Mouse (Mus musculus): ENCODE results near the gene Zfpm1.
A peak's percentile ranks its signal among the peaks of the same experiment; 100 is the strongest.
"Not testable (repeated sequence)": the region's sequence is repeated elsewhere in the genome, so short reads cannot be mapped to it uniquely, and the experiment has no call there.

The Zfpm1 gene

DNA sequence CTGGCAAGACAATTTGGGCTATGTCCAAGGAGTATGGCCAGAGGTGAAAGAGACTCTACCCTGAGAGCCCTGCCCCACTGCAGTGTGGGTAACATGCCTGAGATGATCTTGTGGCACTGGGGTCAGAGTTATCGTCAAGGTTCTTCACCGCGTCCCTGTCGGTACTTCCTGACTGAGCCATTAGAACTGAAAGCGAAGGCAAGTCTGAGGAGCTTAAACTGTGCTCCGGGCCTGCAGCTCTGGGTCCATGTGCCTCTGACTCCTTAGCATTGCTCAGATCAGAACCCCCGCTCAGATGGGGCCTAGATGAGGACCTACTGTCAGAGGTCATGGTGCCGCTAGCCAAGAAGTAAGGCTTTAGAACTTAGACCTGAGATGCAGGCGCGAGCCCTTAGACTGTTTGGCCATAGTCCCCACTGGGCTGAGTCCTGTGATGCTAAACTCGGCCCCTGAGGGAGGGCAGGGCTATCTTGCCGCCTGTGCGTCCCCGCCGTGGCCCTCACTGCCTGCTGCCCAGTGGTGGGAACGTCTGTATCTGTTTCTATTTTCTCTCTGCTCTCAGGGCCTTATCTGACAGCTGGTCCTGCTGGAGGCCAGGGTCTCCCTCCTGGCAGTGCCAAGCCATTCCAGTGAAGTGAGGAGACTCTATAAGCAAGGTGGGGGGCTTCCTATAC lies 17.8 kb downstream of the Zfpm1 start:
- DNase-seq (ENCODE audit: low read depth) = no peak

DNA sequence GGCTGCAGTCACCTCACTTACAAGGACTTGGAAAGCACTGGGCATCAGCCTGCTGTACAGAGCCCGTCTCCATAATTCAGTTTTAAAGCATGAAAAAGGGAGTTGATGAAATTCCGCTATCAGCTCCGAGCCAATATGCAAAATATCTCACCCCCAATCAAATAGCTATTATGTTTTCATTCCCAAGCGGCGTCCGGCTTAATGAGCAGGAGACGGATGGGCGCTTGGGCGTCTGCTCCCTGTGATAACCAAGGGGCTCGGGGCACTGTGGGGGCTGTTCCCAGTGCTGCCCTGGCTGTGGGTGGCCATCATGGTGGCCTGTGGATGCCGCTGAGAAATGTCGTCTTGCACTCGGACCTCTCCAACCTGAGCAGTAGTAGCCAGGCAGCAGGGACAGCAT lies 19.1 kb downstream of the Zfpm1 start:
- no peak for DNase-seq (ENCODE audit: low read depth)

DNA sequence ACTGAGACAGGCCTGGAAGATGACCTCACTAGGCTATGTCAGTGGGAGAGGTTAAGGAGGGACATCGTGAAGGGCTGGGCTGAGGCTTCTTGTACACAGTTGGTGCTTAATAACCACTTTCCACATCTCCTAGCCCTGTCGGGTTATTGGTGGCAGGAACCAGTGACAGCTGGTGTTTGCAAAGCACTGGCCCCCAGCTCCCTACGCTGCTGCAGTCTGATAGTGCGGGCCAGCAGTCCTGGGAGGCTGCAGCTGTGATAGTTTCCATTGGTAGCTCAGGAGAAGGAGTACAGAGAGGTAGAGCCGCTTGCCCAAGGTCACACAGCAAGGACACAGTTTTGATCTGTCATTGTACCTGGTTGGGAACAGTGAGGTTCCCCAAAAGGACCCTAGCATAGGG lies 19.9 kb downstream of the Zfpm1 start:
- DNase-seq (ENCODE audit: low read depth) = no peak

DNA sequence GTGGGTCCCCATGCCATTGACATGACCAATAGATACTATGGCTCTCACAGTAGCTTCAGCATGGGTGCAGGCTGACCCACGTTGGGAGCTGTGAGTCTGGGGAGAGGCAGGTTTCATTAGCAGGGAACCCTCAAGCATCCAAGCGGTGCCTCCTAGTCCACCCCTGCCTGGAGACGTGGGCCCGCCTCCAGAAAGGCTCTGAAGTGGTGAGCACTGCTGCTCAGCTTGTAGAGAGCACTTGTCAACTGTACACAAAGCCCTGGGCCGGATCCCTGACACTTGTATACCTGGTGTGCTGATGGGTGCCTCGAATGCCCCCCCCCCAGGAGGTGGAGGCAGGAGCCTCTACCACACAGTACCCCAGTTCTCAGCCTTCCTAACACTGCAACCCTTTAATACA lies 21.5 kb downstream of the Zfpm1 start:
- no peak for DNase-seq (ENCODE audit: low read depth)

DNA sequence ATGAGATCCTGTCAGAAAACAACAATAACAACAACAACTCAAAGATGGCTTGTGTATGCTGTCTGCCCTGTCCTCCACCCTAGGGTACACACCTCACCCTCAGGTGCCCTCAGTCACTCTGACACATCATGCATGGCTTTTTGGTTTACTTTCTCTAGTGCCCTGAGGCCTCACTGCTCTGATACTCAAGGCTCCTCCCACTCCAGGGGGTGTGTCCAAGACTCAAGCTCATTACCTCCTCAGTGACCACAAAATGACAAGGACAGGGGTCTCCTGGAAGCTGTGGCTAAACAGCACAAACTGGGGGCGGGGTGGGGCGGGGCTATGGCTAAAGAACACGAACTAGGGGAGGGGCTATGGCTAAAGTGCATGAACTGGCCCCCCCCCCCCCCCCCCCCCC lies 22.1 kb downstream of the Zfpm1 start:
- DNase-seq (ENCODE audit: low read depth) = peak; percentile 78

DNA sequence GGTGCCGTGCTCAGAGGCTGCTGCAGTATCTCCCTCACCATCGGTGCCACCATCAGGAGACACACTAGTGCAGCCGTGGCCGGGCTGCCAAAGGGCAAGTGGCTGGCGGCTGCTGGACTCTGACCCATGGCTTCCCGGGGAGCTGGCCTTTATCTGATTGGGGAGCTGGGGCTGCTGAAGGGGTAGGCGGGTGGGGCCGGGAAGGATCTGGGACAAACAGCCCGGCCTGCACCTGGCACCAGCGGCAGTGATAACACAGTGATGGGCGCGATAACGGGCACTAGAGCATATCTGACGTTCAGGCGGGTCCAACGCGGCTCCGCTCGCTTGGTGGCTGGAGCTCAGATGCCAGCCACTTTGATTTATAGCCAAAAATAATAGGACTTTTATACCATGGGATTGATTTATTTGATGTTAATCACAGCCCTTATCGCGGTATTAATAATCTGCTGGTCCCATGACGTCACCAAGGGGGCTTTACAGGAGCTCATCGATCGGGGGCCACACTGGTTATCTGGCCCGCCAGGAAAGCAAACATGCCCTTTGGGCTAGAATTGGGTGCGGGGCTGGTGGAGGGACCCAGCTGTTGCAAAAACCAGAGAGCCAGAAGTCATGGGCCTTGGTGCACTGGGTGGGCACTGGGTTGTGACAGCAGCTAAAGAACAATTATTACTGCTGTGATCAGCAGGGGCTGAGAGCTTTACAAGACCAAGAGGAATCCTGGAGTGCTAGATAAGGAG lies 24.9 kb downstream of the Zfpm1 start:
- no peak for DNase-seq (ENCODE audit: low read depth)

DNA sequence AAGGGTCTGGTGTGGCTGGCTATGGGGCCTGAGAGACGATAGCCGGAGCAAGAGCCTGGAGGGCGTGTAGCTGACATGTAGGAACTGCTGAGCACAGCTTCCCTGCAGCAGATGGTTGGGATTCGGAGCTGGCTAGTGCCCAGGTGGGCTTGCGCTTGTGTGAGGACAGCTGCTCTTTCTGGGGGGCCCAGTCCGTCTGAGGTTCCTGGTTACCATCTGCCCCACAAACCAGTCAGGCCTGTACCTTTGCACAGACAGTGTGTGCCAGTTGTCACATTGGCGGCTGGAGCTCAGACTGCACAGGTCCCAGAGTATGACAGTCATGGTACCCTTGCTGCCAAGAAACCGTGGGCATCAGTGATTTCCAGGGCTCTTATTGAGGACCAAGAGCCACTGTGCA lies 25.9 kb downstream of the Zfpm1 start:
- DNase-seq (ENCODE audit: low read depth) = no peak

DNA sequence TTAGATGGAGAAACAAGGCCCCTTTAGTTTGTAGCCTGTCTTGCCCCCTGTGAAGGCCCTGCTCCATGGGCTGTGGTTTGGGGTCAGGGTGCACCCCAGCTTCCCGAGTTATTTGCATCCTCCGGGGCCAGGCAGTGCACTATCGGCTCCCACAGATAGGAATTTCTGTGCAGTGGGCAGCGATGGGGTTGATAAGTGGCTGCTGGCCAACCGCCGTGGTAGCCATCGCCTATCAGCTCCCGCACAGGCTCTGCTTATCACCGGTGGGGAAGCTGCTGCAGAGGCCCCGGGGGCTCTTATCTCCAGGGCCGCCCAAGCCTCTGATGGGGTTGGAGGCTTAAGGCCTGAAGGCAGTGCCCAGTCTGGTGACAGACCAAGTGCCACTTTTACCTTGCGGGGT lies 27.3 kb downstream of the Zfpm1 start:
- no peak for DNase-seq (ENCODE audit: low read depth)

DNA sequence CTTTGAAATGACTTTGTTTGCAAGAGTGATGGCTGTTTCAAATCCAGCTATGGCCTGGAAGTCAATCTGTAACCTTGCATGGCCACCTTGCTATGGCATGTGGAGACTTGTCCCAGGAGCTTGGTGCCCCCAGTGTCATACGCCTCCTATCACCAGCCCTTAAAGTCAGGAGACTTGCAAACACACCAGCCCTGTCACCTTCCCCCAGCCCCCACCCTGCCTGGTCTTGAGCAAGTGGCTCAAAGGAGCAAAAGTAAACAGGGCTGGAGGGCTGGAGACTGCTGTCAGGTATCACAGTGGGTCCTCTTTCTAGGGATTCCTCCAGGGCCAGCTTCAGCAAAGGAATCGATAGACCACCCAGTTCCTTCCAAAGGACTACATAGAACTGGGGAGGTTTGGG lies 29.2 kb downstream of the Zfpm1 start:
- DNase-seq (ENCODE audit: low read depth) = no peak

DNA sequence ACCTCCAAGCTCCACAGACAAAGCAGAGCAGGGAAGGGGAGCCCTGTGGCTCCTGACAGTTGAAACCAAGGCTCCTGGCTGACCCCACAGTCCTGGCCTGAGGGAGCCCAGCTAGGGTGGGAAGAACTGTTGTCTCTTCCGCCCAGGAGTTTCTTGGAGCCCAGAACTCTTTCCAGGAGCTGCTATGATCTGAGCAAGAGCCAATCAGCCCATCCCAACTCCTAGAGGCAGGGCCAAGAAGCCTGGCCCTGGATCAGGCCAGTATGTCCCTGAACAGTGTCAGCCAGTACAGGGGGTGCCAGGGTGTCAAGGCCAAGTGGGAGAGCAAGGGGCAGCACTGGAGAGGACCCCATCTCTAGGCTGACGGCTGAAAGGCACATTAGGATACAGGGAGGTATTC lies 30.6 kb downstream of the Zfpm1 start:
- DNase-seq (ENCODE audit: low read depth) = no peak

DNA sequence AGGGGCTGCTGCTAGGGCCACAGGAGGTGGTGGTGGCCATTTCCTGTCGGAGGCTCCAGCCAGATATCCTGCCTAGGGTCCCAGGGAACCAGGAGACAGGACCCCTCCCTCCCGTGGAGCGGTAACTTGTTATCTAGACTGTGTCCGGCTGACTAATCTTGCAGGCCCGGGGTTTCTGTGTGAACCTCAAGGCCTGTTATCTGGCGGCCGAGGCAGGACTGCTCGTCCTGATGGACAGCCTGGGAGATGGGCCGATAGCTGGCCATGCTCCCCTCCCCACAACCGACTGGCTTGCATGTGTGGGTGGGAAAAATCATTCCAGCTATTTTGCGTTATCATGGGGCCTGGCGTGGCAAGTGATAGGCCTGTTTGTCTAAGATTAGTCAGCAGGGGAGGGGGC lies 31.4 kb downstream of the Zfpm1 start:
- DNase-seq (ENCODE audit: low read depth) = no peak

DNA sequence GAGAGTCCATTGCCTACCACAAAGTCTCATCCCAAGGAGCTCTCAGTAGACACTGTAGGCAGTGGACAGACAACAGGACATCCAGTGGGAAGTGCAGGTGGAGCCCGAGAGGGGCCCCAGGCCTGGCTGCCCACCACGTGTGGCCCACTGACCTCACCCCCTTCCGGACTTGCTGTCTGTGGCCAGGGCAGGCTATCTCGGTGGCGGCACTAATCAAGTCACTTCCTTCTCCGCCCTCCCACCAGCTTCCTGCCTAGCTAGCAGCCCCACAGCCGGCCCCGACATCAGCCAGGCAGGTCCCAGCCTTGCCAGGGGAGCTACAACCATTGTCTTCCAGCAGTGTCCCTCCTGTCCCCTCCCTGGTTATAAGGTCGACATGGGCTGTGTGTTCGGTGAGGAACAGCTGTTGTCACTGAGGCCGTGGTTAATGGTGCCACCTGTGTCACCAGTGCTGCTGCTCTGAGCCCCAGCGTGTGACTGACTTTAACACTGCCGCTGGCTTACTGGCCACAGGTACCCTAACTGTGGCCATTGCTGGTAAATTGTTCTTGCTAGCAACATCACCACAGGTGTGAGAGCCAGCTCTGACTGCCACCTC lies 33.1 kb downstream of the Zfpm1 start:
- no peak for DNase-seq (ENCODE audit: low read depth)

DNA sequence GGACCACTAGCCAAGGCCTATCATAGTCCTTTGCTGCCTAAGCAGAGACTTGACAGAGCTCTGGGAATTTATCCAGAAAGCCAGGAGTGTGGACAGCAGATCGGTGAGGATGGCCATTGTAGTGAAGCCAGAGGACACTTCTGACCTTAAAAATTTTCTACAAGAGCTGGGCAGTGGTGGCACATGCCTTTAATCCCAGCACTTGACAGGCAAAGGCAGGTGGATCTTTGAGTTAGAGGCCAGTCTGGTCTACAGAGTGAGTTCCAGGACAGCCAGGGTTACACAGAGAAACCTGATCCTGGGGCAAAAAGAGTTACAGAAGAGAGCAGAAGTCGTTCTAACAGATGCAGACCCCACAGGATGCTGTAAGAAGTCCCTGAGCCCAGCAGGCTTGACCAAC lies 34.5 kb downstream of the Zfpm1 start:
- no peak for DNase-seq (ENCODE audit: low read depth)

DNA sequence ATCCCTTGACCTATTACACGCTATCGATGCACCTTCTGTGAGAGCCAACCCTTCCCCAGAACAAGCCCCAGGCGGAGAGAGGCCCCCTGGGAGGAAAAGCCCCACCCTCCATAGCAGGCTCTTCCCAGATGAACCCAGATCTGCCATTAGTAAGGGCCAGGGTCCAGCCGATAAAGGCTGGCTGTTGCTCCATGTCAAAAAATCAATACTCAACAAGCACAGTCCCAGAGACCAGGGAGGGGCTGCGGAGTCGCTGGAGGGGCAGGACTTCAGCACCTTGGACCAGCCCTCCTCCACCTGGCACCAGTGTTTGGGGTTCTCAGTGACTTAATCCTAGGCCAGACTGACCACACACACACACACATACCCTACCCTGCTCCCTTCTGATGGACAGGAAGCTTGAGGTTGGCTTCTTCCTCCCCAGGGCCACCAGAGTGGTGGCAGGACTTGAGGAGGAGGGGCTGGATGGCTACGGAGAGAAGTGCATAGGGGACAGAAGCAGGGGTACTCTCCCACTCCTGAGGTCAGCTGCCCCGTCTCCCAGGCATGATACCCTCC lies 36.1 kb downstream of the Zfpm1 start:
- DNase-seq (ENCODE audit: low read depth) = no peak

DNA sequence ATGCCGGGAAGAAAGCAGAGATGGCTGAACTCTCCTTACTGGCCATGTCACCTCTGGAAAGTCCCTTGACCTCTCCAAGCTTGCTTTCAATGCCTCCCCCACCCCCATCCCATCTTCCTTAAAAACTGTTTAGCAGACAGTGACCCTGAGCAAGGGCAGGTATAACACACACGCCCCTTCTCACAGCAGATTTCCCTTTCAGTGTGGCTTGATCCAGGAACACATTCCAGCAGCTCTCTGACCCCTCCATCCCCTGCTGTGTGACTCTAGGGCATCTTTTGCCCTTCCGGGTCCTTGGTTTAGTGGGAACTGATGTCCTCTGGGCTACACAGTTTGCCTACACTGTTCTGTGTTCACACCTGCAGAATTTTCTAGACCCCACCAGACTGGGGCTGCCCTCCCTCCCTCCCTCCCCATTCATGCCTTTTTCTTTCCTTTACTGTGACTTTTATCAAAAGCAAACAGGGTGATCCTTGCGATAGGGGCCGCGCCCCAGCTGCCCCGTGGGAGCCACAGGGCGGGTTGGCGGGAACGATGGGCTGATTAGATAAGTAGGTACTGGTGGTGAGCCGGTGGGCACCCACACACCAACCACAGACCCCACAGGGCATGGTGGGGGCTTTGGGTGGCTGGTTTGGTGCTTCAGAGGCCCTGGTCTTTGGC lies 37.2 kb downstream of the Zfpm1 start:
- DNase-seq (ENCODE audit: low read depth) = no peak

DNA sequence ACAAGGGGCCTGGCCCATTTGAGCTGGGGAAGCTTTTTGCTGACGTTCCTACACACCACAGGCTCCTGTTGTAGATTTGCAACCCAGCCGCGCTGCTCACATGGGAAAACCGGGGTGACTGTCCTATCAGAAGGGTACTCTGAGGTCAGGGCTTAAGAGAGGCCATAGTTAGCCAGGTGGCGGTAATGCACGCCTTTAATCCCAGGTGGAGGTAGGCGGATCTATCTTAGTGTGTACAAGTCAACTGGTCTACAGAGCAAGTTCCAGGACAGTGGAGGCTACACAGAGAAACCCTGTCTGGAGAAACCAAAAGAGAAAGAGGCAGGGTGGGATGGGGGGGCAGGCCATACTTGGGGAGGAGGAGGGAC lies 37.8 kb downstream of the Zfpm1 start:
- DNase-seq (ENCODE audit: low read depth) = no peak

DNA sequence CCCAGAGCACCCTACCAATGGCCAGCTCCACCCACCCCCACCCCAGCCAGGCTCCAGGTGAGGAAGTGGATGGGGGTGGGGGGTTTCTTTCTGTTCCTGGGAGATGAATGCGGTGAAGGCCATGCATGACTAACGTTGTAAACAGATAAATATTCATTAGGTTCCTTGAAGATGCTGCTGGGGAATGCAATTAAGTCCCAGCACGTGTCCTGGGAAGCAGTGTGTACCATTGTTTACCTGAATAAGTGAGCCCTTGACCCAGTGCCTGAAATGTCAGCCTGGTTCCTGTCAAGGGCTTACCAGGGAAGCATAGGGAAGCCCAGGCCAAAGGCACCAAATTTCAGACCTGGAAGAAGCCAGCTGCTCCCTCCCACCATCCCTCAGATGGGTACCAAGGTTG lies 38.6 kb downstream of the Zfpm1 start:
- DNase-seq (ENCODE audit: low read depth) = no peak

DNA sequence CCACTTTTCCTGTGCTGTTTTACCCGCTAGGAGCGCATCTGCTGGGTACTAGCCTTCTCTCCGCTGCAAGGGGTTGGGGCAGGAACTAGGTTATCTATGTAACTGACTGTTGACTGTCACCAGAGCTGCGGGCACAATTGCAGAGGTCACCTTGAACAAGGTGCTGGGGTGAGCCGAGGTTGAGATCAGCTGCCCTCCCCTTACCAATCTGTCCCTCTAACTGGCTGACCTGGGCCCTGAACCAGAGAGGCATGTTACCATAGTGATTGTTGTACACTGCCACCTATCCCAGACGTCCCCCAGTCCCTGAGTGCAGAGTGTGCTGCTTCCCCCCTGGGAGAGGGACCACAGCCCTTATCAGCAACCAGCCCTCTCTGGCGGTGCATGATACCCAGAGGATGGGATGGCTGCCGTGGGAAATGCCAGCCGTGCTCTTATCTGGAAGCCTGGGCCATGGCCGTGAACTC lies 39.5 kb downstream of the Zfpm1 start:
- DNase-seq (ENCODE audit: low read depth) = peak; percentile 62

DNA sequence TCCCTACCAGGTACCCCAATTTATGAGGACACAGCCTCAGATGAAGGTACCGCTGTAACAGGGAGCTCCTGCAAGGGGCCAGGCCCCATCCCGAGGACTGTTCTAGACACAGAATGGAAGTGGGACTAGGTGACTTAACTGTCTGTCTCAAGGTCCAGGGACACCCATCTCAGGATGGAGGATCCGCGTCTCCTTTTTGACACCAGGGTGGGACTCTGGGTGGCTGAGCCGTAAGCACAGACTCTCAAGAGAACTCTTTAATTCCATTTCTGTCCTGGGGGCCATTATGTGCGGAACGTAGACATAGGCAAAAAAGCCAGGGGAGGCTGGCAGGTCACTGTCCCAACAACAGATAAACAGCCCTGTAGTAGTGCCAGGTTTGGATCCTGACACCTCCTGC lies 40.2 kb downstream of the Zfpm1 start:
- DNase-seq (ENCODE audit: low read depth) = no peak

DNA sequence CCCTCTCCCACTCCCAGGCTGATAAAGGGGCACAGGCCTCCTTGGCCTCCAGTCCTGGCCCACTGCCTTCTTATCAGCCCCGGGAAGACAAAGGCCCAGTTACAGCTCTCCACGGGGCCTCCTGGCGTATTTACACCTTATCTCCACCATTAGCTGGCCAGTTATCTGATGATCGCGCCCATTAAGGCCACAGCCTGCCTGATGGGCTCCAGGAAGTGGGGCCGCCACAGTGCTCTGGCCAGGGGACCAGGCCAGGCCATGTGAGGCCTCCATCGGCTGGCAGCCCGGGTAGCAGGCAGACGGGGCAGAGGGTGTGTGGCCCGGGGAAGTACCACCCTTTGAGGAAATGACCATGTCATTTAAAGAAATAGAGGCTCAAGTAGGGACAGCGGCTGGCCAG lies 40.9 kb downstream of the Zfpm1 start:
- no peak for DNase-seq (ENCODE audit: low read depth)

DNA sequence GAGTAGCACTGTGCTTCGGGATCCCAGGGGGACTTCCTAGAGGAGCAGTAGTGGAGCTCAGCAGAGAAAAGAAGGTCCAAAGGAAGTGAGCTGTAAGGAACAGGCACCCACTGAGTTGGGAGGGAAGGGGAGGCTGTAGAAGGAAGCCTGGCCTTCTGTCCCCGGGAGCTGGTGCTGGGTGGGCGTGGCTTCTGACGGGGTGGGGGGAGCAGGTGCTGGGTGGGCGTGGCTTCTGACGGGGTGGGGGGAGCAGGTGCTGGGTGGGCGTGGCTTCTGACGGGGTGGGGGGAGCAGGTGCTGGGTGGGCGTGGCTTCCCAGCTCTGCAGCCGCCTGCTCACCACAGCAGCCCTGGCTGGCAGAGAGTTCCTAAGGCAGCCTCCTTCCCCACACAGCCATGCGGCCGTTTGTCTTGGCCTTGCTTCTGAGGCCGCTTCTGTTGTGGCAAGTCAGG lies 42.0 kb downstream of the Zfpm1 start:
- DNase-seq (ENCODE audit: low read depth) = not testable (repeated sequence)

DNA sequence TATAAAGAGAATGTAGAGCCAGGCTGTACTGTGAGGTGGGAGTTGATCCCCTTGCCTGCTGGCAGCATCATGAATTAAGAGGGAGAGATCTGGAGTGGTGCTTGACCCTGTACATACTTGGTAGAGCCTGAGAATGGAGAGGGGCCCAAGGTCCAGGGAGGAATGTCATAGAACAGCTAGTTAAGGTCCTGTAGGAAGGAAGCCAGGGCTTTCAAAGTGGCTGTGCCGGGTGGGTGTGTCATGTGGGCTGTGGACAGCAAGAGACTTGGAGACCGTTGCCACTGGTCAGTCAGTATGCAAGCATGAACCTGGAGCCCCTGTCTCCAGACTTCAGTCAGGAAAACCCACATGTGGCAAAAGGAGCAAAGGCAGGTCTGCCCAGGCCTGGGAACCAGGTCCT lies 43.3 kb downstream of the Zfpm1 start:
- no peak for DNase-seq (ENCODE audit: low read depth)

DNA sequence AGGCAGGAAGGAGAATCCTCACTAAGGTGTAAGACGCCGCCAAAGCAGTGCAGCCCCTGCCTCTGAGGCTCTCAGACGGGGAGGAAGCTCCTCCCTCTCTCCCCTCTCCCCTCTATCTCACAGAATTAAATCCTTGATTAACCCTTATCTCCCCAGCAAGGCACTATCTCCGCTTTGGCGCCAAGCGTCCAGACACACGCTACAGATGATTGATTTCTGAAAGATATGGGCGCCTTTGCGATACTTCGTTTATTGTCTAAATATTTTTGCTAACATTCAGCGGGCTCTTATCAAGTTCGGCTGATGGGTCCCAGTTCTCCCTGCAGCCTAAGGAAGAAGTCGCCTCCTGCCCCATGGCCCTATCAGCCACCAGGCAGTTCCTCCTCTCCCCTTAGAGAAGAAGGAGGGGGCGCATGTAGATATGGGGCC lies 44.2 kb downstream of the Zfpm1 start:
- no peak for DNase-seq (ENCODE audit: low read depth)
